Mouse (Mus musculus): ENCODE data around the gene Hmg20b. TPM values are rescaled to one million over a fixed set of nuclear protein-coding genes. Genes with fewer than 3 reads are reported as not detected.

Gene Hmg20b
- polyA plus RNA-seq, 1 experiment from 2014 or later: 99.8 TPM

DNA sequence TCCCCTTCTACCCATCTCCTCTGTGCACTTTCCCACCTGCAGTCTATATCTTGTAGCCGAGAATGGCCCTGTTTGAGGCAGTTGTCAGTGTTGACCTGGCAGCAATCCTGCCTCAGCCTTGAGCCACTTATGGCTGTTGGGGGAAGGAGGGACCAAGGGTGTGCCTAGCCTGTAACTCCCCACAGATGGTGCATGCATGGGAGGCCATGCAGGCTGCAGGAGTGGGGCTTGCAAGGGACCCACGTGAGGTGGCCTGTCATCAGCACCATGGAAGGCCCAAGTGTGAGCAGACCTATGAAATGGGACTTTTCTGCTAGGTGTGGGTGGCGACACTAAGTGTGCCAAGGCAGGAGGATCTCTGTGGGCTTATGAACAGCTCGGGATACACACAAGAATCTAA is 14.8 kb upstream of the Hmg20b start:
- peaks cover 58% of the 10 kb centered on the region for H3K36me3 ChIP-seq (ENCODE audit: control insufficient read depth, insufficient read depth)
- no peak overlapping the region for H3K4me3 ChIP-seq (ENCODE audit: low read depth, low read length)
- TF ChIP-seq CTCF (IDR thresholded peaks at IDR 0.05; ENCODE audit: low read depth): no peak
- H3K9ac ChIP-seq (ENCODE audit: low read depth, low read length): no peak overlapping the region
- WGBS: 26% methylated on average over 4 of the region's 4 CpGs
- H3K27me3 ChIP-seq (replicated peaks; ENCODE audit: control insufficient read depth, insufficient read depth, low read length): no peaks in the 10 kb centered on the region
- peaks cover 34% of the 10 kb centered on the region for H3K4me1 ChIP-seq (replicated peaks; ENCODE audit: control insufficient read depth, insufficient read depth, low read length)
- no peak for ATAC-seq
- H3K27ac ChIP-seq (ENCODE audit: low read depth, low read length): 0 out of 2 replicates have a peak overlapping the region, but pooled peaks have one; percentile 47
- peak overlapping the region; percentile 57 for H3K4me2 ChIP-seq (replicated peaks; ENCODE audit: low read depth)
- H3K9me3 ChIP-seq (ENCODE audit: control insufficient read depth): no peaks in the 10 kb centered on the region

DNA sequence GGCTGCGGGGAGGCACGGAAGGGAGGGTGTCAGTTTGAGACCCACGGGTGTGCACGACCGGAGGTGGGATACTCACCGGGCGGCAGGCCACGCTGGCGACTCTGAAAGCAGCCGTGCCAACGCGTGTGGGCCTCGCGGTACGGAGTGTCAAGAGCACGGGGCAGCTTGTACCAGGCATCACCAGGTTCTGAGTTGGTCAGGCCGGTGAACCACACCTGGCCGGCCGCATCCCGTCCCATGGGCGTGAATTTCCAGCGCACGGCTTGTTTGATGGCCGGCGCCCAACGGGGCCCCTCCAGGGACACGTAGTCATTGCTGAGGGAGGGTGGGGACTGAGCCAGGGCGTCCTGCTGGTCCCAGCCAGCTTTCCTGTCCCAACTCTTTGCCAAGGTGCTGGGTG is 14.4 kb upstream of the Hmg20b start:
- 18% methylated on average over 28 of the region's 28 CpGs for WGBS
- no peak for ATAC-seq
- Histone ChIP-seq H3K27ac (ENCODE audit: low read depth, low read length) (no peak overlapping the region), H3K36me3 (ENCODE audit: control insufficient read depth, insufficient read depth) (peaks cover 54% of the 10 kb centered on the region), H3K9ac (ENCODE audit: low read depth, low read length) (no peak overlapping the region), H3K4me3 (ENCODE audit: low read depth, low read length) (peak overlapping the region; percentile 16; the same call in 1 of the 2 replicates), H3K4me2 (replicated peaks; ENCODE audit: low read depth) (peak overlapping the region; percentile 57), H3K4me1 (replicated peaks; ENCODE audit: control insufficient read depth, insufficient read depth, low read length) (peaks cover 34% of the 10 kb centered on the region), H3K27me3 (replicated peaks; ENCODE audit: control insufficient read depth, insufficient read depth, low read length) (no peaks in the 10 kb centered on the region), H3K9me3 (ENCODE audit: control insufficient read depth) (no peaks in the 10 kb centered on the region)
- no peak for TF ChIP-seq CTCF (IDR thresholded peaks at IDR 0.05; ENCODE audit: low read depth)

DNA sequence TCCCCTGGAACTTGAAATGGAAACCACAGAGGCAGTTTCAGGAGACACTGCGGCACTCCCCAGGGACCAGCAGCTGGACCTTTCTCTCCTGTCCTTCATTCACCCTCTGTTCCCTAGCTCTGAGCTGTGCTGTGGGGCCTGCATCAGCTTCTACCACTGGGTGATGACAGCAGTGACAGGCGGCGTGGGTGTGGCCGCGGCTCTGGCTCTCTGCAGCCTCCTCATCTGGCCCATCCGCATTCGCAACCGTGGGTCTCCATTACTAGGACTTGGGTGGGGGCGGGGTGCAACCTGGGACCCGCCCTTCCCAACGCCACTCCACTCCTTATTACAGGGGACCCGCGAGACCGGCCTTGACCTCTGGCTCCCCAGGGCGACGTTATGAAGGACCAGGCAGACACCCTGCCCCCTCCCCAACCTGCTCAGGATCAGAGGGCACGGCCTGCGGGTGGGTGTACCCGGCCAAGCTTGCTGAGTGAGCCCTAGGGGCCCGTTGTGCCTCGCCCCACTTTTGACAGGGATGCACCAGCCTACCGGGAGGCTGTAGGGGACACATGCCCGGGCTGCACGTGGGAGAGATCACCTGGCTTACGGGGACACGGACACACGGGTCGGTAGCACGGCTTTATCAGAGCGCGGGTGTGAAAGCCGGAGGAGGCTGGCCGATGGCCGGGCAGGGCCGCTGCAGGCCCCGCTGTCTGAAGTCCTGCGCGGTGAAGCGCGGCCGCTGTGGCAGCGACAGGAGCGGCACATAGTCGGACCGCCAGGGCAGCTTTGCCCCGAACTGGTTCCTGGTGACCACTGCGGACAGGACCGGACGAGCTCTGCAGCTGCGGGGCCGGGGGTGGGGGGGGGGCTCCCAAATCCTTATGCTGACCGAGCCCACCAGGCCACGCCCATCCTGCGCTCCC is 13.4 kb upstream of the Hmg20b start:
- ATAC-seq: no peak

DNA sequence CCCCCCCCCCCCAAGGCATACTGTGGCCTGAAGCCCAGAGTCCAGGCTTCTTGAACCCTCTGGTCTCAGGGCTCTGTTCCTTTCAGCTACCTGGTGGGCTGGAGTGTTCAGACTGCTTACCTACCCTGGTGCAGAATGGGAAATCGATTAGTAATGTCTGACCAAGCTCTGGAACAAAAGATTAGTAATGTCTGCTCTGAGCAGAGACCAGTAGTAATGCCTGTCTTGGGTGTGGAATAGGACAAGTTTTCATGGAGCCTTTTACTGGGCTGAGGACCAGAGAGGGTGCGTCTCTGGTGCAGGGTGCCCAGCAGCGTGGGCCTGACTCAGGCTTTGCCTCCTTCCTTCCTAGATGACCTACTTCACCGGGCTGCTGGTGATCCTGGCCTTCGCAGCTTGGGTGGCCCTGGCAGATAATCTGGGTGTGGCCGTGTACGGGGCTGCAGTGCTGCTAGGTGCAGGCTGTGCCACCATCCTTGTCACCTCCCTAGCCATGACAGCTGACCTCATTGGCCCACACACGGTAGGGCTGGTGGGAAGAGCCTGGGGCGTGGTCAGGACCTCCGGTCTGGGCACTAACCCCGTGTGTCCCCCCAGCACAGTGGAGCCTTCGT is 12.2 kb upstream of the Hmg20b start:
- H3K9me3 ChIP-seq (ENCODE audit: control insufficient read depth): no peaks in the 10 kb centered on the region
- H3K27me3 ChIP-seq (replicated peaks; ENCODE audit: control insufficient read depth, insufficient read depth, low read length): no peaks in the 10 kb centered on the region
- H3K36me3 ChIP-seq (ENCODE audit: control insufficient read depth, insufficient read depth): peaks cover 32% of the 10 kb centered on the region
- no peak overlapping the region for H3K4me3 ChIP-seq (ENCODE audit: low read depth, low read length)
- peaks cover 40% of the 10 kb centered on the region for H3K4me1 ChIP-seq (replicated peaks; ENCODE audit: control insufficient read depth, insufficient read depth, low read length)
- 47% methylated on average over 12 of the region's 12 CpGs for whole genome bisulfite sequencing
- no peak overlapping the region for H3K9ac ChIP-seq (ENCODE audit: low read depth, low read length)
- peak; percentile 3; the same call in 1 of the 2 replicates for ATAC-seq
- H3K4me2 ChIP-seq (replicated peaks; ENCODE audit: low read depth): no peak overlapping the region
- no peak for TF ChIP-seq CTCF (IDR thresholded peaks at IDR 0.05; ENCODE audit: low read depth)
- 0 out of 2 replicates have a peak overlapping the region, but pooled peaks have one; percentile 21 for H3K27ac ChIP-seq (ENCODE audit: low read depth, low read length)

More for the DNA sequence above, 13.4 kb upstream of the Hmg20b start:
- Histone ChIP-seq H3K9me3 (ENCODE audit: control insufficient read depth) (no peaks in the 10 kb centered on the region), H3K4me1 (replicated peaks; ENCODE audit: control insufficient read depth, insufficient read depth, low read length) (peaks cover 35% of the 10 kb centered on the region), H3K27me3 (replicated peaks; ENCODE audit: control insufficient read depth, insufficient read depth, low read length) (no peaks in the 10 kb centered on the region), H3K4me2 (replicated peaks; ENCODE audit: low read depth) (peak overlapping the region; percentile 57), H3K27ac (ENCODE audit: low read depth, low read length) (no peak overlapping the region), H3K36me3 (ENCODE audit: control insufficient read depth, insufficient read depth) (peaks cover 44% of the 10 kb centered on the region), H3K9ac (ENCODE audit: low read depth, low read length) (no peak overlapping the region; the same call in 1 of the 2 replicates), H3K4me3 (ENCODE audit: low read depth, low read length) (peak overlapping the region; percentile 16; the same call in 1 of the 2 replicates)
- TF ChIP-seq CTCF (IDR thresholded peaks at IDR 0.05; ENCODE audit: low read depth): no peak
- 23% methylated on average over 54 of the region's 54 CpGs for WGBS

DNA sequence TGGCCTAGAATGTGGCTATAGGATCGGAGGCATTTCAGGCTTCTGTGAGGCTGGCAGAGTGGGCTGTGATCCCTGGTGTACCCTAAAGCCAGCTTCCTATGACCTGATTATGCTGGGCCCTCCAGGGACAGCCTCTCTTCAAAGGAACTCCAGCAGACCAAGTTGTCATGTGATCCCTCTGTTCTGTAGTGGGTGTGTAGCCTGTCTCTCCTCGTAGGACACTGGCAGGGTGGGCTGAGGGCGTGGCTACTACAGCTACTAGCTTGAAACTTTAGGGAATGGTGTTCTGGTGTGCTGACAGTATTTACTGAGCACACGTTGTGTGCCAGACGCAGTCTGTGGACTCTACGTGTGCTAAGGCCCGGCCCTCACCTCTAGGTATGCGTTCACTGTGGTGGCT is 10.4 kb upstream of the Hmg20b start:
- no peak overlapping the region for H3K4me3 ChIP-seq (ENCODE audit: low read depth, low read length)
- no peak for ATAC-seq
- no peak for TF ChIP-seq CTCF (IDR thresholded peaks at IDR 0.05; ENCODE audit: low read depth)
- H3K27me3 ChIP-seq (replicated peaks; ENCODE audit: control insufficient read depth, insufficient read depth, low read length): no peaks in the 10 kb centered on the region
- H3K9ac ChIP-seq (ENCODE audit: low read depth, low read length): no peak overlapping the region
- H3K4me2 ChIP-seq (replicated peaks; ENCODE audit: low read depth): peak overlapping the region; percentile 95
- H3K9me3 ChIP-seq (ENCODE audit: control insufficient read depth): no peaks in the 10 kb centered on the region
- peaks cover 40% of the 10 kb centered on the region for H3K4me1 ChIP-seq (replicated peaks; ENCODE audit: control insufficient read depth, insufficient read depth, low read length)
- 51% methylated on average over 8 of the region's 8 CpGs for WGBS
- no peak overlapping the region for H3K27ac ChIP-seq (ENCODE audit: low read depth, low read length)
- peaks cover 24% of the 10 kb centered on the region; the same call in 1 of the 2 replicates for H3K36me3 ChIP-seq (ENCODE audit: control insufficient read depth, insufficient read depth)

DNA sequence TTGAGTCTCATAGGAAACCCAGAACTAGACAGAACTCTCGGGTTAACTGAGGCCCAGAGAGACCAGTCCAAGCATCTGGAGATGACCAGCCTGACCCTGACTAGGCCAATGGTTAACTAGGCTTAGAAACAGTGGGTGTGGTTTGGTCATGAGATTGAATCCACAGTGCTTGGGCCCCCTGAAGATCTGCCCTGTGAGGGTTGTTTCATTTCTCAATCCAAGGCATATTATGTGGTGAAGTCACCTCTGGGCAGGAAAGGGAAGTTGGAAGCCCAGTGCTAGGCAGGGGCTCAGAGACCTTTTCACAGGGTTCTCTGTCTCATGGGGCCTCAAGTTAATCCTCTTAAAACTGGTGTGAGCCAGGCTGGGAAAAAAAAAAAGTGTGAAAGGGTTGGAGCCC is 8.6 kb upstream of the Hmg20b start:
- 47% methylated on average over 1 of the region's 1 CpGs for WGBS
- H3K4me1 ChIP-seq (replicated peaks; ENCODE audit: control insufficient read depth, insufficient read depth, low read length): peaks cover 21% of the 10 kb centered on the region
- H3K9me3 ChIP-seq (ENCODE audit: control insufficient read depth): no peaks in the 10 kb centered on the region
- no peak for TF ChIP-seq CTCF (IDR thresholded peaks at IDR 0.05; ENCODE audit: low read depth)
- H3K9ac ChIP-seq (ENCODE audit: low read depth, low read length): peak overlapping the region; percentile 44
- peak; percentile 35 for ATAC-seq
- H3K4me2 ChIP-seq (replicated peaks; ENCODE audit: low read depth): peak overlapping the region; percentile 95
- no peaks in the 10 kb centered on the region for H3K27me3 ChIP-seq (replicated peaks; ENCODE audit: control insufficient read depth, insufficient read depth, low read length)
- peaks cover 23% of the 10 kb centered on the region; the same call in 1 of the 2 replicates for H3K36me3 ChIP-seq (ENCODE audit: control insufficient read depth, insufficient read depth)
- H3K4me3 ChIP-seq (ENCODE audit: low read depth, low read length): peak overlapping the region; percentile 78
- H3K27ac ChIP-seq (ENCODE audit: low read depth, low read length): peak overlapping the region; percentile 87
